Mouse (Mus musculus) brain, embryonic 14.5 days (tissue): Measurements from ENCODE around the gene Rtp2. TPM values are rescaled to one million over a fixed set of nuclear protein-coding genes. Genes with fewer than 3 reads are reported as not detected.

Source experiments
- DNase-seq: peaks from one replicate; pipeline ENCODE4 v3.0.0-alpha.2; 2011; ENCODE audit warnings: low read depth
- CTCF ChIP-seq: fragments of 200-500 bp; IDR thresholded peaks from 2 replicates; pipeline ENCODE4 v1.5.1; 2012; ENCODE audit warnings: inconsistent platforms, mild to moderate bottlenecking, moderate library complexity, borderline replicate concordance; ENCODE audit not compliant: insufficient read depth, insufficient read length; ENCODE audit errors: extremely low read depth
- POLR2A ChIP-seq: fragments of 200-500 bp; IDR thresholded peaks from 2 replicates; pipeline ENCODE4 v1.6.1; 2012; ENCODE audit warnings: mild to moderate bottlenecking, inconsistent platforms, borderline replicate concordance; ENCODE audit not compliant: poor library complexity, insufficient read depth, insufficient read length, severe bottlenecking; ENCODE audit errors: extremely low read depth
- polyA plus RNA-seq: library from polyadenylated mRNA; depleted of rRNA; stranded (reverse); fragments of >200 nt; gene quantifications from 2 replicates; pipeline ENCODE4 v1.2.3, GENCODE M21; 2012; rRNA removed

The Rtp2 gene
- polyA plus RNA-seq, 1 experiment: 0.07 TPM

- DNase-seq: no peak
- no peak for TF ChIP-seq POLR2A
- no peak for TF ChIP-seq CTCF
Measured at GRCm38 (mm10) chr16:23901411-23901810, 30.8 kb downstream of the Rtp2 start.

GRCm38 (mm10) chr16:23900061-23900460 lies 32.1 kb downstream of the Rtp2 start:
- no peak for TF ChIP-seq CTCF
- peak; percentile 22 for DNase-seq

- peak; percentile 94 for DNase-seq
- TF ChIP-seq CTCF (peak; percentile 95), POLR2A (no peak)
Measured at GRCm38 (mm10) chr16:23898840-23899239, 33.4 kb downstream of the Rtp2 start.

GRCm38 (mm10) chr16:23897984-23898586 lies 34.1 kb downstream of the Rtp2 start:
- peak; percentile 83 for TF ChIP-seq CTCF
- no peak for TF ChIP-seq POLR2A
- peak; percentile 93 for DNase-seq

- TF ChIP-seq CTCF: no peak
- no peak for TF ChIP-seq POLR2A
- DNase-seq: peak; percentile 32
Measured at GRCm38 (mm10) chr16:23897486-23897885, 34.7 kb downstream of the Rtp2 start.

GRCm38 (mm10) chr16:23895135-23895534 lies 37.1 kb downstream of the Rtp2 start:
- TF ChIP-seq POLR2A (no peak), CTCF (no peak)
- no peak for DNase-seq

GRCm38 (mm10) chr16:23890636-23891035 lies 41.6 kb downstream of the Rtp2 start, which contains the start of gene Sst:
TSS of gene Sst (minus strand) at chr16:23890958.
- TF ChIP-seq CTCF: no peak
- TF ChIP-seq POLR2A: no peak
- peak; percentile 44 for DNase-seq

- DNase-seq: no peak
- TF ChIP-seq CTCF: no peak
- TF ChIP-seq POLR2A: no peak
Measured at GRCm38 (mm10) chr16:23890151-23890550, 42.0 kb downstream of the Rtp2 start.

- DNase-seq: peak; percentile 26
- no peak for TF ChIP-seq CTCF
- TF ChIP-seq POLR2A: no peak
Measured at GRCm38 (mm10) chr16:23887910-23888579, 44.1 kb downstream of the Rtp2 start.

GRCm38 (mm10) chr16:23885098-23885497 lies 47.1 kb downstream of the Rtp2 start:
- TF ChIP-seq POLR2A (no peak), CTCF (no peak)
- peak; percentile 37 for DNase-seq

Other genes starting within 250 kb of the Rtp2 start
- gene Sst, start 41.4 kb downstream of the Rtp2 start, polyA plus RNA-seq: 180 and 239 TPM in 2 replicates
- not detected in 2 replicates for gene Gm37419, start 56.1 kb upstream of the Rtp2 start, polyA plus RNA-seq
- gene Bcl6, start 56.5 kb upstream of the Rtp2 start, polyA plus RNA-seq: 3.5 and 5.5 TPM in 2 replicates